Mouse (Mus musculus) bone marrow, adult 2 months (tissue): ENCODE measurements around the gene Usb1.

Experiments used
- CTCF ChIP-seq: fragments of 200-500 bp; IDR thresholded peaks from 2 replicates; pipeline ENCODE4 v1.5.1; 2011; ENCODE audit warnings: low read length, control low read depth; ENCODE audit not compliant: control insufficient read depth, insufficient read depth
- POLR2A ChIP-seq: fragments of 200-500 bp; IDR thresholded peaks from 2 replicates; pipeline ENCODE4 v1.6.1; 2011; ENCODE audit warnings: low read depth, mild to moderate bottlenecking, control low read depth, low read length, borderline replicate concordance; ENCODE audit not compliant: control insufficient read depth

GRCm38 (mm10) chr8:95348811-95349630 lies 16.9 kb downstream of the Usb1 start:
- no peak for TF ChIP-seq CTCF
- TF ChIP-seq POLR2A, result no peak
